Mouse (Mus musculus): ENCODE measurements around the gene Fez1. TPM values are rescaled to one million over a fixed set of nuclear protein-coding genes. Genes with fewer than 3 reads are reported as not detected.

The Fez1 gene
- total and polyA plus RNA-seq, 3 experiments: not detected

DNA sequence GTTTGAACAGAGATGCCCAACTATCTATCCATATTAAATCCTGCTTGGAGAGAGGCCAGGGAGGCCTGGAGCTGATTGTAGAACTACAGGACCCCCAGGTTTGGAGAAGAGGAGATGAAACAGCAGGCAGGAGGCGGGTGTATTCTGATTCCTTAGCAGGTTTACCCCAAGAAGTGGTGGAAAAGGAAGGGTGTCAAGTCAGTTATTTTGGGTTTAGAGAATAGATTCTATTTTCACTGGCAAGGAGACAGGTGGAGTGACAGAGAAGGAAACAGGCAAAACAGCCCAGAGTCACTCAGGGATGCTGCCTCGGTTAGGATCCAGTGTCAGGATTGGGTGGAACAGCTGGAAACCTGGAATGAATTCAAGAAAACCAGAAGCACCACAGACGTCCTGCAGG, 61.9 kb downstream of the Fez1 start:
- Histone ChIP-seq H3K79me2 (ENCODE audit: control insufficient read depth, insufficient read depth, low read length, poor library complexity) (no peaks in the 10 kb centered on the region), H3K9ac (ENCODE audit: control insufficient read depth, low read depth, low read length, poor library complexity, severe bottlenecking) (no peak overlapping the region), H3K36me3 (ENCODE audit: control insufficient read depth in 1 of 2, insufficient read depth in 2 of 2, low read length in 2 of 2) (no peaks in the 10 kb centered on the region), H3K4me3 (ENCODE audit: control insufficient read depth in 1 of 2, insufficient read depth in 1 of 2, low read depth in 2 of 2, low read length in 2 of 2) (no peak overlapping the region), H3K27ac (ENCODE audit: control insufficient read depth, low read depth, low read length) (no peak overlapping the region), H3K27me3 (ENCODE audit: control insufficient read depth in 1 of 2, insufficient read depth in 2 of 2, low read length in 2 of 2) (peaks cover 0 to 4% of the 10 kb centered on the region in 2 experiments), H3K4me1 (ENCODE audit: control insufficient read depth in 1 of 2, insufficient read depth in 2 of 2, low read length in 2 of 2) (no peaks in the 10 kb centered on the region), H3K9me3 (replicated peaks; ENCODE audit: insufficient read depth, low read length) (no peaks in the 10 kb centered on the region)
- no peak for DNase-seq (ENCODE audit: low read depth, low spot score)
- TF ChIP-seq BHLHE40 (IDR thresholded peaks at IDR 0.05; ENCODE audit: borderline replicate concordance, low read depth, low read length): no peak
- TF ChIP-seq JUND (IDR thresholded peaks at IDR 0.05; ENCODE audit: low read depth, low read length): no peak
- TF ChIP-seq RAD21 (IDR thresholded peaks at IDR 0.05; ENCODE audit: low read depth, low read length): no peak
- no peak for TF ChIP-seq EP300 (IDR thresholded peaks at IDR 0.05; ENCODE audit: low read depth in 1 of 2, low read length in 2 of 2)

DNA sequence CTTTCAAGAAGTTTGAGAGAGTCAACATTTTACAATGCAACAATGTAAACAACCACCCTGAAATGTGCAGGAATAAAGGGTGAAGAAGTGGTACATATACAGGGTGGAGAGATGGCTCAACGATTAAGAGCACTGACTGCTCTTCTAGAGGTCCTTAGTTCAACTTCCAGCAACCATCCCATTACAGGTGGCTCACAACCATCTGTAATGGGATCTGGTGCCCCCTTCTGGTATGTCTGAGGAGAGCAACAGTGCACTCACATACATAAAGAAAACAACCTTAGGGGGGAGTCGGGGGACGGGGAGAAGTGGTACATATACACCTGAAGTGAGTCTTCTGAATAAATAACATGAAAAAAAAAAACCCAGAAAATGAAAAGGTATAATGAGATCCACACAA, 63.6 kb downstream of the Fez1 start:
- Histone ChIP-seq H3K4me1 (ENCODE audit: control insufficient read depth in 1 of 2, insufficient read depth in 2 of 2, low read length in 2 of 2) (no peaks in the 10 kb centered on the region), H3K27me3 (ENCODE audit: control insufficient read depth in 1 of 2, insufficient read depth in 2 of 2, low read length in 2 of 2) (peaks cover 0 to 4% of the 10 kb centered on the region in 2 experiments; a peak in 3 of 4 replicates), H3K79me2 (ENCODE audit: control insufficient read depth, insufficient read depth, low read length, poor library complexity) (no peaks in the 10 kb centered on the region), H3K27ac (ENCODE audit: control insufficient read depth, low read depth, low read length) (no peak overlapping the region), H3K4me3 (ENCODE audit: control insufficient read depth in 1 of 2, insufficient read depth in 1 of 2, low read depth in 2 of 2, low read length in 2 of 2) (no peak overlapping the region), H3K9me3 (replicated peaks; ENCODE audit: insufficient read depth, low read length) (no peaks in the 10 kb centered on the region), H3K9ac (ENCODE audit: control insufficient read depth, low read depth, low read length, poor library complexity, severe bottlenecking) (no peak overlapping the region), H3K36me3 (ENCODE audit: control insufficient read depth in 1 of 2, insufficient read depth in 2 of 2, low read length in 2 of 2) (no peaks in the 10 kb centered on the region)
- peak; percentile 38 for DNase-seq (ENCODE audit: low read depth, low spot score)
- TF ChIP-seq E2F4 (IDR thresholded peaks at IDR 0.05; ENCODE audit: borderline replicate concordance, low read depth, low read length) (no peak), CTCF (IDR thresholded peaks at IDR 0.05 in 2 of 3, conservative IDR thresholded peaks at IDR 0.05 in 1 of 3; ENCODE audit: control insufficient read depth in 1 of 3, insufficient read depth in 1 of 3, low read depth in 2 of 3, low read length in 3 of 3, poor library complexity in 1 of 3, severe bottlenecking in 1 of 3) (peak; percentile 54 to 63 (median 54)), KAT2A (conservative IDR thresholded peaks at IDR 0.05; ENCODE audit: low read depth, low read length) (no peak), POLR2A (IDR thresholded peaks at IDR 0.05; ENCODE audit: control insufficient read depth in 1 of 2, insufficient read depth in 1 of 2, low read depth in 1 of 2, low read length in 2 of 2, poor library complexity in 1 of 2) (no peak), POLR2AphosphoS2 (IDR thresholded peaks at IDR 0.05; ENCODE audit: low read length) (no peak), EP300 (IDR thresholded peaks at IDR 0.05; ENCODE audit: low read depth in 1 of 2, low read length in 2 of 2) (no peak), ZC3H11A (IDR thresholded peaks at IDR 0.05; ENCODE audit: low read depth, low read length) (no peak), MAFK (IDR thresholded peaks at IDR 0.05; ENCODE audit: borderline replicate concordance, low read depth, low read length) (no peak), MYB (IDR thresholded peaks at IDR 0.05; ENCODE audit: low read depth, low read length) (no peak), MEF2A (IDR thresholded peaks at IDR 0.05; ENCODE audit: extremely low read depth, insufficient replicate concordance, low read depth, low read length, poor library complexity, severe bottlenecking) (no peak), ETS1 (IDR thresholded peaks at IDR 0.05; ENCODE audit: low read depth, low read length) (no peak), ZNF384 (IDR thresholded peaks at IDR 0.05; ENCODE audit: low read depth, low read length) (no peak), ZKSCAN1 (IDR thresholded peaks at IDR 0.05; ENCODE audit: low read depth, low read length) (no peak), MAZ (IDR thresholded peaks at IDR 0.05; ENCODE audit: low read depth, low read length) (no peak), NELFE (IDR thresholded peaks at IDR 0.05; ENCODE audit: low read depth, low read length) (no peak), CHD2 (IDR thresholded peaks at IDR 0.05; ENCODE audit: low read length) (no peak), GATA1 (IDR thresholded peaks at IDR 0.05; ENCODE audit: low read depth, low read length) (no peak), RAD21 (IDR thresholded peaks at IDR 0.05; ENCODE audit: low read depth, low read length) (peak; percentile 55), ZMIZ1 (IDR thresholded peaks at IDR 0.05; ENCODE audit: low read depth, low read length) (no peak), USF1 (IDR thresholded peaks at IDR 0.05; ENCODE audit: low read depth, low read length) (no peak), TAL1 (IDR thresholded peaks at IDR 0.05; ENCODE audit: low read length) (no peak), CHD1 (IDR thresholded peaks at IDR 0.05; ENCODE audit: low read depth, low read length) (no peak), POLR2AphosphoS5 (IDR thresholded peaks at IDR 0.05; ENCODE audit: borderline replicate concordance, low read depth, low read length) (no peak), SMC3 (IDR thresholded peaks at IDR 0.05; ENCODE audit: low read depth, low read length) (peak; percentile 55)
